Mouse (Mus musculus) inflammation-experienced regulatory T-cells, adult 16 weeks (primary cell): ENCODE data around the gene Ucn3. TPM values are rescaled to one million over a fixed set of nuclear protein-coding genes. Genes with fewer than 3 reads are reported as not detected.

Experiments used
- polyA plus RNA-seq: library from polyadenylated mRNA; unstranded; fragments of 100-300 nt; shearing (Covaris generic); gene quantifications from one replicate; pipeline ENCODE4 v1.2.1, GENCODE M21; 2017

The Ucn3 gene
- not detected for polyA plus RNA-seq

GRCm38 (mm10) chr13:3945249-3945648 is at the start of gene Ucn3:
Gene Ucn3, minus strand, starts transcription at chr13:3945349.

GRCm38 (mm10) chr13:3917571-3918311 is 27.4 kb downstream of the Ucn3 start, which contains the start of the genes Net1 and Tubal3:
Gene Net1, minus strand, starts transcription at chr13:3918220.
Gene Tubal3, plus strand, starts transcription at chr13:3918274.

Other genes with a start within 250 kb of the Ucn3 start
- not detected for gene Calml3, start 141.0 kb downstream of the Ucn3 start, polyA plus RNA-seq
- gene Calm4, start 107.6 kb downstream of the Ucn3 start, polyA plus RNA-seq, result not detected
- not detected for gene Calm5, start 91.2 kb downstream of the Ucn3 start, polyA plus RNA-seq
- 44.7 TPM for gene Net1, start 27.1 kb downstream of the Ucn3 start, polyA plus RNA-seq
- gene Tubal3, start 27.1 kb downstream of the Ucn3 start, polyA plus RNA-seq, result 0.46 TPM
- not detected for gene Akr1c14, start 103.7 kb upstream of the Ucn3 start, polyA plus RNA-seq
- not detected for gene Akr1c18, start 205.3 kb upstream of the Ucn3 start, polyA plus RNA-seq
- 40.8 TPM for gene Akr1c13, start 245.8 kb upstream of the Ucn3 start, polyA plus RNA-seq